Mouse (Mus musculus) activated CD4-positive, CD25-positive, alpha-beta regulatory T cell (primary cell): ENCODE data around the gene Sod2. TPM values are rescaled to one million over a fixed set of nuclear protein-coding genes. Genes with fewer than 3 reads are reported as not detected.

ENCODE experiments used
- polyA plus RNA-seq, 2 experiments: library from polyadenylated mRNA; unstranded; fragments of 100-300 nt; shearing (Covaris generic); gene quantifications; one replicate each; pipeline ENCODE4 v1.2.1; 2017

The Sod2 gene
- 100 to 1,000 TPM; 107 to 120 TPM for polyA plus RNA-seq

GRCm38 (mm10) chr17:13006546-13006945 lies at the start of gene Sod2:
Gene Sod2, plus strand, starts transcription at chr17:13006846.

DNA sequence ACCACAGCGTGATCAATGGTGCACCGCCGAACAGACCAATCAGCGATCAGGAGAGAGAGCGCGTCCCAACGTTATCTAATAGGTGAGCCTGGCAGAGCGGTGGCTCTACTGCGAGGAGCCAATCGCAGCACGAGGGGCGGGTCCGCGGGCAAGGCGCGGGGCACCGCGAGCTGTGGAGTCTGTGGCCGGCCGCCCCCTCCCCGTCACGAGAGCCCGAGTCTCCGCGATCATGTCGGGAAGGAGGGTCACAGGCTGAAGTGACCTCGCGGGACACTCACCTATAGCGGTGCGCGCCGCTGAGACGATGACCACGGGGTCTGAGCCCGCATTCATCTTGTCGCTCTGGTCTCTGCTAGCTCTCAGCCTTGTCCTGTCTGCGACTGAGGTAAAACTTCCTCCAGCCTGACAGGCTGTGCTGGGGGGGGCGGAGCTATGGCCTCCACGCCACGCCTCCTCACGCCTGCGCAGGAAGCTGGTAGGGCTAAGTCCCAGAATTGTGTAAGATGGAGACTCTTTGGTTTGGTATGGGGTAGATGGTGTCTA lies 46.2 kb upstream of the Sod2 start, which contains the start of gene Acat2:
Gene Acat2 (minus strand): TSS at position 417 of the 543 bp plus-strand sequence.

GRCm38 (mm10) chr17:12994069-12994468 lies 12.6 kb upstream of the Sod2 start, which contains the start of gene Wtap:
Gene Wtap, minus strand, starts transcription at chr17:12994169.

DNA sequence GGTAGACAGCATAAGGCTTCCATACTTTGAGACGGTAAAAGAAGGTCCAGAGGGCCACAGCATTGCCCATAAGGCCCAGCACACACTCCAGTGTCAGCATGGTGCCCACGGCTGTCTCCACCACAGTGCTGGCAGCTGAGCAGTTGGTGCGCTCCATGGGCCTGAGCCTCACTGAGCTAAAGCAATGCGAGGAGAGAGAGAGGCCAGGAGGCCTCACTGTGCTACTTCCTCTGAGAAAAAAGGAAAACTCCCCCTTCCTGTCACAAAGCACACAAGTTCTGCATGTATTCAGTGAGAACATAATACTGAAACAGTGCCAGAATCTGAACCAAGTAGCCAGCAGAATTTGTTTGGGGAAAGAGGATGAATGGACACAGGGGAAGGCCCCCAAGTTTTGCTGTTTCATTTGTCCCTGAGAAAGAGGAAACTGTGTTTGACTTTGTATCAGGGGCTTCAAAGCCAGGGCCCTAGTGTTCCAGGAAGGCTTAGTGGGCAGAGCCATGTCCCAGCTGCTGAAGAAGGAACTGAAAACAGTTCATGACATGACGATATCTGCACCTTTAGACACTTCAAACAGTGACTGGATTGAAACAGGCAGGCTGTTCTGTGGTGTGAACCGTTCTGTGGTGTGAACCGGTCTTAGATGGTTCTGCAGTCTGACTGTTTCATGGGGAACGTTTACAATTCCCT lies 45.6 kb downstream of the Sod2 start, which contains the start of gene Gpr31b:
Gene Gpr31b (minus strand): TSS at position 173 of the 690 bp plus-strand sequence.

DNA sequence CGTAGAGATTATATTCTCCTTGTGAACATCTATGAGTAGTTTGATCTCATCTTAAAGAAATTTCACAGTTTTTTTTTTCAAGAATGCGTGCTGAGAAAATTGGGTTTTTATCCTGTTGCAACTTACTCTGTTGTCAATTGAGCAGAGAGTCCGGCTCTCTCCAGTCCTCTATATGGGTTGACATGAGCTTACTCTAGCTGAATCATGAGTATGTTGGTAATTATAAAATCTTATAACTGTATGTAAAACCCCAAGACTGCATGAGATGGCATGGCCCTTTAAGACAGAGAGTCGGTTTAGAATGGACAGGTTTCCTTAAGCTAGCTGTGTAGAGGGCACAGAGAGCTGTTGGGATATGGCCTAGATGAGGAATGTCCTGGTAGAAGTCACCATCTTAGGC lies 54.2 kb downstream of the Sod2 start, which contains the start of gene Tcp10b:
Gene Tcp10b (plus strand): TSS at position 301 of the 400 bp plus-strand sequence.

Other genes starting within 250 kb of the Sod2 start
- 10 to 100 TPM; 36.0 to 37.5 TPM for gene Igf2r, start 237.2 kb upstream of the Sod2 start, polyA plus RNA-seq
- not detected for gene Mas1, start 138.7 kb upstream of the Sod2 start, polyA plus RNA-seq
- gene Mrgprh, start 130.8 kb upstream of the Sod2 start, polyA plus RNA-seq: not detected
- gene Pnldc1, start 96.6 kb upstream of the Sod2 start, polyA plus RNA-seq: under 1 TPM; 0.67 to 0.85 TPM
- 100 to 1,000 TPM; 188 to 268 TPM for gene Tcp1, start 91.1 kb upstream of the Sod2 start, polyA plus RNA-seq
- 100 to 1,000 TPM; 145 to 152 TPM for gene Mrpl18, start 90.5 kb upstream of the Sod2 start, polyA plus RNA-seq
- 1 to 10 TPM in 1 of 2 experiments, under 1 TPM in 1; 0.35 to 4.4 TPM for gene Acat3, start 66.2 kb upstream of the Sod2 start, polyA plus RNA-seq
- gene Acat2, start 46.1 kb upstream of the Sod2 start, polyA plus RNA-seq: 10 to 100 TPM; 33.7 to 49.3 TPM
- 10 to 100 TPM; 87.4 to 88.3 TPM for gene Wtap, start 12.7 kb upstream of the Sod2 start, polyA plus RNA-seq
- not detected for gene Gpr31b, start 45.5 kb downstream of the Sod2 start, polyA plus RNA-seq
- under 1 TPM in 1 of 2 experiments, not detected in 1; 0.64 TPM for gene Tcp10b, start 54.3 kb downstream of the Sod2 start, polyA plus RNA-seq
- gene Unc93a, start 125.0 kb downstream of the Sod2 start, polyA plus RNA-seq: under 1 TPM in 1 of 2 experiments, not detected in 1; 0.09 TPM
- under 1 TPM in 1 of 2 experiments, not detected in 1; 0.39 TPM for gene Smok2a, start 214.3 kb downstream of the Sod2 start, polyA plus RNA-seq
- gene Smok2b, start 223.4 kb downstream of the Sod2 start, polyA plus RNA-seq: 1 to 10 TPM in 1 of 2 experiments, not detected in 1; 1.2 TPM